Mouse (Mus musculus): Measurements from ENCODE around the gene Syt1.

Syt1 gene

DNA sequence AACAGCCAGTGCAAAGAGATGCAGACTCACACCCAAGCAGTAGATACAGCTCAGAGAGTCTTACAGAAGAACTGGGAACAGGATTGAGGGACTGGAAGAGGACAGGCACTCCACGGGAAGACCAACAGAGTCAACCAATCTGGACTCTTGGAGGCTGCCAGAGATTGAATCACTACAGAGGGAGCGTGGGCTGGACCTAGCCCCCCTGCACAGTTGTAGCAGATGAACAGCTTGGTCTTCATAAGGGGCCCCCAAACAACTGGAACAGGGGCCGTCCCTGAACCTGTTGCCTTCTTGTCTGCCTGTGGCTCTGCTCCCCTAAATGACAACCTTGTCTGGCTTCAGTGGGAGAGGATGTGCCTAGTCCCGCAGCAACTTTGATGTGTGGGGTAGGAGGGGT lies 375.2 kb downstream of the Syt1 start:
- no peak for DNase-seq

DNA sequence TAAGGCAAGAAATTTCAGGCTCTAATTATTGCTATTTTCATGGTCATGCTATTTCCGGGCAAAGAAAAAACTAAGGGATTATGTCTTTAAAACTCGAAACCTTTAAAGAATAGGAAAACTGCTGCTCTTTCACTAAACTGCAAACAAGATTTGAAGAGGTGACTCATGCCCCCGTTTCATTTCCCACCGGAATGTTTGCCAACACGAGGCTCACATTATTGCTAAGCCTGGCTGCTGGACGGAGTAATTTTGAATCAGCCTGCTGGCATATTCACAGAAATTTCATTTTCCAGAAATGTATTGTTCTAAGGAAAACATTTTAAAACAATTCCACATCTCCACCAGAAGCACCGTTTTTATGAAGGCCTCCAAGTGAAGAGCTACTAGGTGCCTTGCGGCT lies 379.9 kb downstream of the Syt1 start:
- DNase-seq = no peak

DNA sequence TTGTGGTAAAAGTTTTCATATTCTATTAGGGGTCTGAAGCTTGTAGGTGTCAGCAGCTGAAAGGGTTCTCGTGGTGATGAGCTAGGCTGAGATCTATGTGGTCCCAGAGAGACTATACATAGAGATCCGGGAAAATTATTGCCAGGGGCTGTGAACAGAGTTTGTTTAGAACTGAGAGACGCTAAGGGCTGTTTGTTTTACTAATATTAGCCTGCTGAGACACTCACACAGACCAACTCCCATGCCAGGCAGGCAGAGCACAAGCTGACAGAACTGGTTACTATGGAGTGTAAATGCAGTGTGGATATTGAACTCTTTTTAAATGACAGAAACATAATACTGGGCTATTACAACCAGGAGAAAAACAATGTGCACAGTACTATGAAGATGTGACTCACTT lies 384.4 kb downstream of the Syt1 start:
- no peak for DNase-seq

DNA sequence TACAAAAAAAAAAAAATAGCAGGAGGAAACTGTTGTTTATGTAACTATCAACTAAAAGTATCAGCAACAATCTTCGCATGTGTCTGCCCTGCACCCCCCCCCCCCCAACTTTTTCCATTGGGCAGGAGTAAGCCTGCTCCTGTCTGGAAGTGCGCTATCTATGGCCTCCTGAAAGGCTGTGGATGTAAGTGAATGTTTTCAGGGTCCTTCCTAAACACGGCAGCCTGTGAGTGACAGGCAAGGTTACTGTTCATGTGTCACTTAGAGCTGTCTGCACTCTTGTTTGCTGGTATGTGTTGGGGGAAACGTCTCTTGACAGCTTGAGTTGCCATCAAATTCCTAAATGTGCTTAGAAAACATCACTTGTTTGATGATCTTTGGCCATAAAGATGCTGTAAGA lies 387.8 kb downstream of the Syt1 start:
- DNase-seq = no peak

DNA sequence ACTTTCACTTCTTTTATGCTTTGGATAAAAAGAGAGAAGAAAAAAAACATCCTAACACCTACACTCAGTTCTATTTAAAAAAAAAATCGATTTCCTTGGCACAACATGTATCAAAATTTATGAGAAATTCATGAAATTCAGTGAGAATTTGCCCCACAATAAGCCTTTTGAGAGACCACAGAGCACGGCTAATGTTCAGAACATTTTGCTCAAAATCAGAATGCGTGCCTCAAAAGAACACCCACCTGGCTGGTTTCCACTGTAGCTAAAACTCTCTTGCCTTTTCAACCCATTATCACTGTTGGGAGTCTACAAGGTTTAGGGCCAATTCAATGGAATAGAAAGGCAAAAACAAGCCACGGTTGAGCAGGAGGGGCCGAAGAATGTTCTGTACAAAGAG lies 390.9 kb downstream of the Syt1 start:
- DNase-seq = no peak

DNA sequence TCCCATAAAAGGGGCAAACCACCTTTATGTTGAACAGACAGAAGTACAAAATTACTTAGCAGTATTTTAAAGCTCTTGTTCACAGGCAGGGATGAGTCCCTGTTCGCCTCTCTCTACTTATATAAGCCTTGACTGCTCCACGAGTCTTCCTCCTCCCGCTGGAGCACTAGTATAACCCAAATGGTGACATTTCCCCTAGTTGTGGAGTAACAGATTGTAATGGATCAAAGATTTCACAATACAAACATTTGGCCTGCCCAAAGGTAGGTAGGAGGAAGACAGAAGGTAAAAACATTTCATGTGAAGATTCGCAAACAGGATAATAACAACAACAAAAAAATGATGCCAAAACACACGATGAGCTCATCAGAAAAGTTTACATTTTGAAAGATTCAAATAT lies 391.6 kb downstream of the Syt1 start:
- DNase-seq = no peak

DNA sequence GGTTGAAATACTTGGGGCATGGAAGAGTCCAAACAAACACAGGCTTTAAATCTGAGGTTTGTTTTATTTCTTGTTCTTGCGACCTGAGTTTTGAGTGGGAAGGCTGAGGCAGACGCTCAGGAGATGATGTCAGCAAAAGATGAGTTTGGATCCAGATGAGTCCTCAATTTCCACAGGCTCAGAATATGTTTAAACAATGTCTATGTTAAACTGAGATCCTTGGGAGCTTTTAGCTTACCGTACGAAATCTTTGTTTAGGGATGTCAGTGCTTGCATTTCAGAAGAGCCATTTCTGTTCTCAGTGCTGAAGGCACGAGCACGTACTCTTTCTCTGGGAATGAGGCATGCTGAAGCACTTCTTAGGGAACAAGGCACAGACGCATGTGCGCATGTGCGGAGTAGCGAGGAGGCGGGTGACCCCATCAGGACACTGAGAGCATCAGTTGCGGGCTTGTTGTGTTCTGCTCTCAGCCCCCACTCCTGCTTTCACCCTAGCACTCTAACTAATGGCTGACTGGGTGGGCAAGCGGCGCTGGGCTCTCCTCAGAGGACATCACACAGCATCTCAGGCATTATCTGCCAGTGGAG lies 400.6 kb downstream of the Syt1 start:
- peak; percentile 58 for DNase-seq

DNA sequence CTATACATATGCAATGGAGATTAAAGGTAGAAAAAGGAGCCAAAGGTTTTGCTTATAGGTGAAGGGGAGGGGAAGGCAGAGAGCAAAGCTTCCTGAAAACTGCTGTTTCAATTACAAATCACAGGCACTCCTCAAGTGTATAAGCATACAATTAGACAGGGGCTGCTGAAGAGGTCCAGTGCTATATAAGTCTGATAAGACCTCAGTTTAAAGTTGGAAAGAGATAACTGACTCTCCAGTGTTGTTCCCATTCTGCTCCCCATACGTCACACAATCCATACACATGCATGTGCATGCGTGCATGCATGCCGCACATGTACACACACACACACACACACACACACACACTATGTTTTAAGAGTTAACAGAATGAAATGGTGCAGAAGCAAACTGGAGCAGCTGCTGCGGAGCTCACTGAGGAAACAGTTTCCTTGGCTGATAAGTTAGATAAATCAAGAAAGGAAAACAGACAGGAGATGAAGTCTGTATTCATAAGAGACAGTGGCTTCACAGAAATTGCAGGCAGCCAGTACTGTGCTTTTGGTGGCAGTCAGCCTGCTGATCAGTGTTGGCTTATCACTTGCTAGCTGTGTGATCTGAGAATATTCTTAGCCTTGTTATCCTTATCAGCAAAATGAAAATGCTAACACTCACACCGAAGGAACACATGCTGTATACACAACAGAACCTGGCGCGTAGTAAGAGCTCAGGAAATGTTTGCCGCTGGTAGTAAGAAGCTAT lies 408.9 kb downstream of the Syt1 start:
- DNase-seq = no peak

DNA sequence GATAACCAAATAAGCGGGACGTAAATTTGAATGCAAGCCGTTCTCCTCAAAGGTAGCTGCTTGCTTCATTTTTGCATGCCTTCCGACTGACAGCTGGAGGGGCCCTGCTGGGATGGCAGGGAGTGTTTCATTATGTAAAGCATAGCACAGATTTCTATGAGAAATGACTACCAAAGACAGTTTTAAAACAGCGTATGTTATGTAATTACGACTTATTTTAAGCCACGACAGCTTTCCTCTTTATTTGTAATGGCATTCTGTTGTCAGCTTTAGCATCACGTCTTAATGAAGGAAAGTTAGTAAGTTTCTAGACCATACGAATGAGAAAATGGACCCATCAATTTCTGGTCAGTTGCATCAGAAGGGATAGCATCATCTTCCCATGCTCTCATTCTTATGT lies 410.1 kb downstream of the Syt1 start:
- peak; percentile 77 for DNase-seq

DNA sequence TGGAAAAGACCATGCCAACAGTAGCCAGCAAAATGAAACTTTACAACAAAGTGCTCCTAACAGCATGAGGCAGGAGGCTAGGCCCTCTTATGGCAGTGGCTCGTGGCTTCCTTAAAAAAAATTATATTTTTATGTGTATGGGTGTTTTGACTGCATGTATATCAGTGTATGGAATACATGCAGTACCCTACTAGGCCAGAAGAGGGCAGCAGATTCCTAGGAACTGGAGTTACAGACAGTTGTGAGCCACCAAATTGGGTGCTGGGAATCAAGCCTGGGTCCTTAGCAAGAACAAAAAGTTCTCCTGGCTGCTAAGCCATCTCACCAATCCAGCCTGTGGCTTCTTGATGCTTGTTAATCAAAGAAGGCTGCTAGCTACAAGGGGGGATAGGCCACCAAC lies 413.4 kb downstream of the Syt1 start:
- no peak for DNase-seq

DNA sequence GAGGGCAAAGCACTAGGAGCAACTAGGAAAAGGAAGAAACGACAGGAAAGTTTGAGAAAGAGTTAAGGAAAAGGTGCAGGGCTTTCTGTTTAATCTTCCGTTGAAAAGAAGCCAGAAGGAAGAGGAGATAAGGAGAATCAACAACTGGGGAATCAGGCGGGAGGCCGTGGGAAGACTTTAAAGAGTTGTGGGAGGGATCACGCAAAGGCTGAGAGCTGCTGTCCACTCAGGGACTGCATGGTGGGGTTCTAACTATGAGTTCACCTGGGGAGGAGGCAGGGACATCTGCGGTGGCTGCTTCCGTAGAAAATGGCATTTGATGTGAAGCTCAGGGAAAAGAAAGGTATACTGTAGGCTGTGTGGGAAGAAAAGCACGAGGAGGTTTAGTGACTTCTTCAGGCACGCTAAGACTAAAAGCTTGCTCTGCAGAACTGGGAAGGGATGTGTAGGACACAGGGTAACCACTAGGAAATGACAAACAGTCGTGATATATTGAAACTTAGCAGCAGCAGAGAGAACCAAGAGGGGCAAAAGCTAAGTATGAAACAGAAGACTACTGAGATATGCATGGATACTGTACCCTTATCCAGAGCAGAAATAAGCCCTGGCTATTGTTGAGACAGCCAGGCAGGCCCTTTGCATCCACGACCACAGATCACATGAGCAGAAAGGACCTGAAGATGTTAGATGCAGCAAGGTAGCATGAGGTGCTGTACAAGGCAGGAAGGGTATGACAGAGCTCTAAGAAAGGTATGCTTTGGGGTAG lies 414.4 kb downstream of the Syt1 start:
- peak; percentile 31 for DNase-seq

DNA sequence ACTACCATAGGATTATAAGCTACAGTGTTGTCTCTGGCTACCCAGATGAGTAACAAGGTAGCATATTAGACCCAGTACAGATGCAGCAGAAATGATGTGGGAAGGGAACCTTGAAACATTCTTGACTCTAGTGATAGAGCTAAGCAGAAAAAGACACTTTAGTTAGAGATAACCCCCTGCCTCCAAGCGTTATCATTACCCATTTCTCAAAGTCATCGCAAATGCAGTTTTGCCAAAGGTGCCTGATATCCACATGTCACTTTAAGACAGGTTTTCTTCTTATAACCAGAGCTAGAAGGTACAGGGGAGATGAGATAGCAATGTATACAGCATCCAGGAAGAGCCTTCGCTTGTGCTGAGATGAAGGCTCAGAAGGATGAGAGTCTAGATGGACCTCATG lies 421.4 kb downstream of the Syt1 start:
- DNase-seq = no peak

DNA sequence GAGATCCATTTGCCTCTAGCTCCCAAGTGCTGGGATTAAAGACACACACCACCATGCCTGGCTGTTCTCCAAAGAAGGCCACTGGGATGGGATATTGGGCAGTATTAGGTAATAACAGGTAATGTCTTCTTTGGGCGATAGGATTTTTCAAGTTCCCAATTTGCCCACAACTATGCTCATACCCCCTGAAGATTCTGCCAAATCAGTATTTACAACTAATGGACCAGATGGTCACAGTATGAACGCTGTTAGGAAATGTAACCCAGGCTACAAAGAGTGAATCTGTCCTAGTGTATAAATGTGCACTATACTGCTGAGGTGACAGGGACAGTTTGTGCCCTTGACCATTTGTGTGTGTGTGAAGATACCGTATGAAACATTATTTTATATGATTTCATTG lies 421.9 kb downstream of the Syt1 start:
- DNase-seq = no peak

DNA sequence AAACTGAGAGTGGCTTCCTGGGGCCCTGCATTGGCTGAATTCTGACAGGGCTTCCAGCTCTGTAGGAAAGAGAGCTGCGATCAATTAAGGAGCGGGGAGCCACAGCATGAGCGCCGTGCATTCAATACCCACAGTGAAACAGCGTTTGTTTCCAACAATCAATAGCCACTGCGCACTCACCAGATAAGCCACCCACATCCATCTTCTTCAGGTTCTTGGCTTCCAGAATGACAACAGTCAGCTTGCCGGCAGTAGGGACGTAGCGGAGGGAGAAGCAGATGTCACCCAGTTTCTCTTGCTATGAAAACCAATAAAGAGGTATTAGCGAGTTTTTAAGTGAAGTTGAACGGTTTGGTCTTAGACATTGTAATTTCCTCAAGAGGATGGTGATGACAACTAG lies 427.1 kb downstream of the Syt1 start:
- DNase-seq = no peak

DNA sequence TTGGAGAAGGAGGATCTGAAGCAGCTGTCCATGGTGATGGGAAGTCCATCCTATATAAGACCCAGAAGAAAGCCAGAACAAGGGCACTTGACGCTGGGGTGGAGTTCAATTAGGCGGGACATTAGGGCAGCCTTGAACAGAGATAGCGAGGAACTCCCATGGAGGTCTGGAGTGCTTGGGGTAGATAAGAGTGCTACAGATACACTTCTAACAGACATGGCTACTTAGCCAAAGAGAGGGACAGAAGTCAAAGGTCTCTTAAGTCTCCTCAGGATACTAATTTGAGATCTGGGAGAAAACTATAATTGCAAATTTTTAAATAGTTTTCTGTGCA lies 428.4 kb downstream of the Syt1 start:
- no peak for DNase-seq

DNA sequence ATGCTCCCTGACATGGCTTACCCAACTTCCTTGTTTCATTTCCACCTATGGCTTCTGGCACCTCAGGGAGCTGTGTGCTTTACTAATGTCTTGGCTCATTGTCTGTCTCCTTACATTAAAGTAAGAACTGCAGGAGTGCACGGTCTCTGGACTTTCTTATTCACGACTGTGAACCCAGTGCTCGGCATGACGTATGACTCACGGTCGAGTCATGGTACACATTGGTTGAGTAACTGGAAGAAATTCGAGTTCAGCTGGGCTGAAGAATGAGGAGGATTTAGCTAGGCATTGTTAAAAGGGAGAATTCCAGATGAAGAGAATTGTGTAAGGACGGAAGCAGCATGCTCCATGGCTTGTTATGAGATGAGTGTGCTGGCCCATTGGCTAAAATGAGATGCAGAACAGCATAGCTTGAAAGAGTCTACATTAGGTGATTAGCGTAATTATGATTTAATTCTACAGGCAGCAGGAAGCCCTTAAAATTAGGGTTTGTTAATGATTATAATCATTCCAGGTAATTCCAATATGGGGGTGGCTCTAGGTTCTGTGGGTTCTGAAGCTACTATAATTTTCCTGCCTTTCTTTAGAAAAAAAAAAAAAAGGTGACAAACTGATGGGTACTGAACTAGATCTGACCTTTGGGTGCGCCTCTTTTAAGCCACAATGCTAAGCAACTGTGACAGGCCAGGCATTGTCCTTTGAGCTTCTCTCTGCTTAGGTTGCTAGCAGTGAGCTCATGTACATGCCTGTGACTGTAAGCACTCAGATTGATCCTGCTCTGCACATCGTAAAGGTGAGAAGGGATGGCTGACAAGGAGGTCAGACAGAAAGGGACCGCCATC lies 429.0 kb downstream of the Syt1 start:
- peak; percentile 43 for DNase-seq

DNA sequence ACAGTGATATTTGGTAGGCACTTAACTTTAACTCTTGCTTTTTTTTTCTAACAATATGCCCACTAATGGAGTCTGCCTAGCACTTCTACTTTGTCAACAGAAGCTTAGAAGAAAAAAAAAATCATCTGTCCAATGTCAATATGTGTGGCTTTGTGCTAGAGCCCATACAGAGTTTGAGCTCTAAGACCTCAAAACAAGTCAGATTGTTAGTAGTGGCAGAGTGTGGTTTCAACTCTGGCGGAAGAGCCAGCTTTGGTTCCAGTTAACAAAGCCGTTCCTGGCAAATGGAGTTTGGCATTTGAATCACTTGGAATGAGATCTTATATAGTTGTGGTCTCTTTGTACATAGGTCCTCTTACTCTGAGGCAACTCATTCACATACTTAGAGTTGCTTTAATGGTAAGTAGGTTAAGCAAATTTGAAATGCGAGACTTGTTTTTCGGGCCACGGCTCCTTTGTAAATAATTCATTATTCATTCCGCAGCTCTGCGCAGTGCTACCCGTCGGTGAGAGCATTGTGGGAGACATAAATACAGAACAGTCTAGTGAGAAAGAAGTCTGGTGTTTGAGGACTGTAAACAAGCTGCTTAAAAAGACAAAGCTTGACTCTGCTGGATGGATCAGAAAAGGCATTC lies 429.9 kb downstream of the Syt1 start:
- no peak for DNase-seq

DNA sequence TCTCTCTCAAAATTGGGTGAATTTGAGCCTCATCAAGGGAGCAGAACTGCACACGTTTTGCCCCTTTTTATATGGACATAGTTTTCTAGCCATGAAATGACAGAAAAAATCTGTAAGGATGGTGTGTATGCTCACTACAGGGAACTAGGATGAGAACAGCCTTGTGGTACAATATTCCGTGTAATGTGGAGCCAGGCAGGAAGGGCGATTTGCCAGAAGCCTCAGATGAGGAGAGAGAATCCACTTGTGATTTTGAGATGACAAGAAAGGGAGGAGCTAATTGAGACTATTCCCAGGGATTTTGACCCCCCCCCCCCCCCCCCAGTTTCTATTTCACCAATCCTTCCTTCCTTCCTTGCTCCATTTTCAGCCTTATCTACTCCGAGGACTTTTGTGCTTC lies 431.4 kb downstream of the Syt1 start:
- DNase-seq = no peak

DNA sequence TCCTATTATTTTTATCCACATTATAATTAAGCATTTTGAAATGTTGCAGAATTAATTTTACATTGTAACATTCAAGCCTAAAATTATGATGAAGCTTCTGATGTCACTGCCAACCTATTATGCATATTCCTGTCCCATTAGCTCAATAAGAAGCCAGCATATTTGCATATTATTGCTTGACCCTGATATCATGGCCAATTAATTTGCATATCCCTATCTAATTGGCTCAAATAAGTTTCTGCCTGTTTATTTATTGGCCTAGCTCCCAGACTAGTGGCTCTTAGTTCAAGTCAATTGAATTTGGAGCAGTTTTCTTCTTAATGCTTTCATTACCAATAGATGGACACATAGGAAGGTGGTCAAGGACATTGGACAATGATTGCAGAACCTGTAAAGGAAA lies 433.2 kb downstream of the Syt1 start:
- no peak for DNase-seq

DNA sequence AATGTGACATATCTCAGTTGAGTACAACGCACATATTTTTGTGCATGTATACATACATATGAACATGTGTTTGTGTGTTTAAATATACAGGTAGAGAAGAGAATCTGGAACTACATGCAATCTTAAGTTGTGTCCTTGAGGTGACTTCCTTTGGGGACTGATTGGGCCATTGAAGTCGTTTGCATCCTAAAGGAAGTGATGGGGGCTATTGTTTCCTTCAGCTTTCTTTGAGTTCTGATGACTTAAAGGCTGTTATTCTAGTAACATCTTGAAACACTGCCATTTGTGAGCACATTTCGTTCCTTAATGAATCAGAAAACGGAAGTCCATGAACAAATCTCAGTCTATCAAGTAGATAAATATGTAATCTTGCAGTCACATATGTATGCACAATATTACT lies 438.0 kb downstream of the Syt1 start:
- no peak for DNase-seq

DNA sequence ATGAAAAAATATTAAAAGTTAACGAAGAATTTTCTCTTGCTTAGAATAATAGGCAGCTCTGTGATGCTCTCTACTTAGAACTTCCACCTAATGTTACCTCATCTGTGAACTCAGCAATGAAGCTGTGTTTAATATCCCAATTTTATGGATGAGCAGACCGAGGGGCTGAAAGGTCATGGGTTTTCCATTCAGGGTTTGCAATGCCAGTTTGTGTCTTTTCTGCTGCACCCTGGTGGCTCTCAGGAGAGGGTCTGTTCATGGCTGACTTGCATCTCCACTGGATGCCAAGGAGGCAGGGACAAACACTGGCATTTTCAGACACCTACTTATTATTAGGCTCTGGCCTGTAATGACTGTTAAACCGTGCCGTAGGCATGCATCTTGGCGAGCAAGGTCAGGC lies 439.7 kb downstream of the Syt1 start:
- DNase-seq = no peak

DNA sequence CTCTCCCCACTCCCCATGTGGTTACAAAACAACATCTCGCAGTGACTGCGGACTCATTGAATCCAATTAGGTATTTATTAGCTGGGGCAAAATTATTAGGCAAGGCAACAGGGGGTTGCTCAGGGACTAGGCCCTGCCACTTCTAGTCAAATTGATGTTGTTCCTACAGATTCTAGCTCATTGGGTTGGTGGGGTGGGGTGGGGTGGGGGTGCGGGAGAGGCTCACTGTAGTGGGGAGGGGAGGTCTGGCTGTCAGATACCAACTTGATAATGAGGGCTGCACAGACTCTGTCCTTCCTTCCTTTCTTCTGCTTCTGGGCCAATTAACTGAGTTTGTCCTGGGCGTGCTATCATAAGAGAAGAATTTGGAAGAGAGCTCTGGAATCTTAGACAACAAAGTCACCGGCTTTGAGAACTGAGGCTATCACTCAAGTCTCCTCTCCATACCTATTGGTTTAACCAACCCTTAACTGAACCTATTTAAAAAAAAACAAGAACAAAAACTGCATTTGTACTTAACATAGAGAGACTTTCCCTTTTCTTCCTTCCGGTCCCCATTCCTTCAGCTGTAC lies 441.1 kb downstream of the Syt1 start:
- no peak for DNase-seq

DNA sequence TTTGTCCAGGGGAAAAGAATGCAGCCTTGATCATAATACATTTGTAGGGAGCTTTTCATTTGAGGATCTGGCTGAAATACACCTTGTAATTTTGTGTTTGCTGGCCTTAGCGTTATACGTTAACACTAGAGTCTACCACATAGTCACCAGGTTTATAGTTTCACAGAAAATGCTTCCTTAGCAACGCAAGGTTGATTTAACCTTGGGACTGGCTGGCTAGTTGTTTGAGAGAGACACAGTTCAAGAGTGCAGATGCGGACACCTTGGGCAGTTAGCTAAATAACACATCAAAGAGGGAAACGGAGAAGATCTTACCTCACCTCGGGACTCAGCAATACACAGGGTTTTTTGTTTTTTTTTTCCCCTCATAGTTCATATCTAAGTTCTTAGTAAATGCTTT lies 441.9 kb downstream of the Syt1 start:
- DNase-seq = no peak
